Mouse (Mus musculus) adrenal gland, postnatal 25 days (tissue): ENCODE data around the gene Nectin4. TPM values are rescaled to one million over a fixed set of nuclear protein-coding genes. Genes with fewer than 3 reads are reported as not detected.

ENCODE experiments used
- DNase-seq: peaks from one replicate; pipeline ENCODE4 v3.0.0; 2021; ENCODE audit warnings: mixed read lengths
- total RNA-seq: library from RNA; stranded (reverse); gene quantifications from 2 replicates; pipeline ENCODE4 v1.2.3, GENCODE M21; 2021

Nectin4 gene
- total RNA-seq, 1 experiment from 2014 or later, result 0.12 TPM

- no peak for DNase-seq
These were observed 42.5 kb downstream of the Nectin4 start for GRCm38 (mm10) chr1:171412446-171412845.

GRCm38 (mm10) chr1:171413608-171414007 lies 43.7 kb downstream of the Nectin4 start:
- DNase-seq, result no peak

DNA sequence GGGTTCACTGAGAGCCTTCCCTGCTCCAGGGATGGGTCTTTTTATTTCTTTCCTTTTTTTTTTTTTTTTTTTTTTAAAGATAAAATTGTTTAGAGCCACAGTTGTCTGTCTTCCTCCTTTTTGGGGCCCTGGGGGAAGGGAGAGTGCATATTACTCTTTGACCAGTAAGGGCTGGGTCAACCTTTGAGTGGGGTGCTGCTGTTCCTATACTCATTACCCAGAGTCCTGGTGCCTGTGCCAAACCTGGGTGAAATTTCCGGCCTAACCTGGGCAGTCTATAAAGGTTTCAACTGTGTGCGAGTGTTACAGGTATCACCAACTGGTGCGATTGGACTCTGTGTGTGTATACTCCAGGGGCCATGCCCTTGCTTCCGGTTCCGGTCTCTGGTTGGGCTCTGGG lies 48.8 kb downstream of the Nectin4 start, which contains the start of gene Tstd1:
Gene Tstd1 (plus strand): TSS at position 213 of the 400 bp plus-strand sequence.
- no peak for DNase-seq

DNA sequence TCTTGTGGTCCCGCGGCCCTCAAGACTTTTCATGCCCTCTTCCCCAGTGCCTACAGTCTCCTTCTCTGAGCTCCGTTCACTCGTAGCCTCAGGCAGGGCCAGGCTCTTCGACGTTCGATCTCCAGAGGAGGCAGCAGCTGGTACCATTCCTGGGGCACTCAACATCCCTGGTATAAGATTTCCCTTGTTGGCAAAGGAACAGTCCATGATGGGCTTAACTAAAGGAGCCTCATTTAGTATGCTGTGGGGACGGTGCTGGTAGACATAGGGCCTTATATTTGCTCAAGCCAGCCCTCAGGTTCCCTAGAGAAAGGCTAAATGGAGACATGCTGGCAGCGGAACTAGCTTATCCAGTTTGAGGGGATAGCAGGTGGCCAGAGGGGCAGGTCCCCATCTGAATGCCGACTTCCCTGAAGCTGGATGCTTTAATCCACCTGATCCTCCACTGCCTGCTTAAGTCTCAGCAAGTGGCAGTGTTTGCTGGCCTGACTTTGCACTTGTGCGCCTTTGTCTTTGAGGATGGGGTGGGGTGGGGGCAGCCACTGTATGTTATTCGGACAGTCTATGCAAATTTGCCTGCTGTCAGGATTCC lies 49.5 kb downstream of the Nectin4 start:
- DNase-seq, result no peak

- DNase-seq, result no peak
These were observed 50.0 kb downstream of the Nectin4 start for GRCm38 (mm10) chr1:171419905-171420304.

GRCm38 (mm10) chr1:171422504-171423095 lies 52.7 kb downstream of the Nectin4 start:
- DNase-seq, result no peak

- no peak for DNase-seq
These were observed 54.7 kb downstream of the Nectin4 start for GRCm38 (mm10) chr1:171424638-171425037.

DNA sequence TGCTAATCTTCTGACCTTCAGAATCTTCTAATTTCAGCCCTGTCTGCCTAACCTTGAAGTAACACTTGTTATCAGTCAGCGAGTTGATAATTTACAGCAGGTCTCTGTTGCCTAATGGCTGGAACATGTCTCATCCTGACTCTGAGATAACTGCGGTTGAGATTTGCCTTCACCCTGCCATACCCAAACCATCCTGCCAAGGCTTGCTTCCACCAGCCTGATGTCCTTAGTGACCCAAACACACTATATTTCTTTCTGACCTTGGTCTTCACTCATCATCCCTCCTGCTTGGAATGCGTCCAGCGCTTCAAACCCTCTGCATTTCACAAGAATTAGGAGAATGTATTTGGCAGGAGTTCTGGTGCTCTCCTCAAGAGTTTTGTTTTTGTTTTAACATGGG lies 55.2 kb downstream of the Nectin4 start:
- DNase-seq, result peak; percentile 77

DNA sequence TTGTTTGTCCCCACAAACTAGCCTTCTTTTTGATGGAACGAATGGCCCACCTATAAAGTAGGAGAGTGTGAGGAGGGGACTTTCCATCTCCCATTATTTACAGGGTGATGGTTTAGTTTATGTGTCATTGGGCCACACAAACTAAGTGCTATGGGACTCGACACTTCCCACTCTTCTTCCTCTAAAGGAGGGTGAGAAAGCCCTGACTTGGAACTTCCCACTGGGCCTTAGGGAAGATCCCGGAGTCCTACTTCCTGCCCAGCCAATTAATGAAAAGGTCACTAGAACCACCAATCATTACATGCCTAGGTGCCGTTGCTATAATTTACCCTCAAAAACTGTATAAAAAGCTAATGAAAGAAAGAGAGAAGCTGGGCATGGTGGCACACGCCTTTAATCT lies 62.3 kb downstream of the Nectin4 start:
- DNase-seq, result no peak

DNA sequence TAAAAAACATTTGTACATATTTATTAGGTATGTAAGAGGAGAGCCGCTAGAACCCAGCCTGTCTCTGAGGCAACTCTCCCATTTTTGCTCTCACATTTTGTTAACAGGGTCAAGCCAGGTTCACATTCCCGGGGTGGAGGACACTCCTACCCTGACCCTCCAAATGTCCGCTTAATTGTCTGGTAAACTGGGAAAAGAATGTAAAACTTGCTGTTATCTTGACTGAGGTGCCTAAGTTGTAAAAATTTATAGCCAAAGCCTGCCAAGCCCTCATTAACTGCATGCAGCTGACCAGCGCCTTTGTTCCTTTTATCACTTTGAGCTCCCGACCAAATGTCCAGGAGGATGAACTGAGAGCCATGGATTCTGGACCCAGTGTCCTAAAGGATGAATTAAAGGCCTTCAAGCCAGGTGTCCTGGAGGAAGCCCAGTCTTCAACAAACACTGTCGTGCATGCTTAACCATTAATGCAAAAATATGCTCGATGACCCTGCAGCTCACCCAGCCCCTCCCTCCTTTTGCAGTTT lies 65.5 kb downstream of the Nectin4 start:
- no peak for DNase-seq

GRCm38 (mm10) chr1:171435974-171436373 lies 66.1 kb downstream of the Nectin4 start:
- no peak for DNase-seq

GRCm38 (mm10) chr1:171437264-171438013 lies 67.5 kb downstream of the Nectin4 start, which contains the start of gene F11r:
F11r (plus strand) TSS chr1:171437535.
- peak; percentile 92 for DNase-seq

Other genes starting within 250 kb of the Nectin4 start
- gene Sdhc, start 219.5 kb upstream of the Nectin4 start, total RNA-seq, result 372 and 386 TPM in 2 replicates
- 0.88 and 2.9 TPM in 2 replicates for gene Mpz, start 219.4 kb upstream of the Nectin4 start, total RNA-seq
- 36.1 and 37.7 TPM in 2 replicates for gene Pcp4l1, start 173.8 kb upstream of the Nectin4 start, total RNA-seq
- gene Nr1i3, start 156.1 kb upstream of the Nectin4 start, total RNA-seq, result 3.0 TPM in 1 of 2 replicates, not detected in the other
- gene Tomm40l, start 147.6 kb upstream of the Nectin4 start, total RNA-seq, result 32.9 and 43.7 TPM in 2 replicates
- 2.1 and 105 TPM in 2 replicates for gene Apoa2, start 145.0 kb upstream of the Nectin4 start, total RNA-seq
- gene Fcer1g, start 135.7 kb upstream of the Nectin4 start, total RNA-seq, result 11.1 and 13.7 TPM in 2 replicates
- gene Adamts4, start 119.7 kb upstream of the Nectin4 start, total RNA-seq, result 0.62 and 0.67 TPM in 2 replicates
- 565 and 662 TPM in 2 replicates for gene Ndufs2, start 118.7 kb upstream of the Nectin4 start, total RNA-seq
- 36.9 and 38.1 TPM in 2 replicates for gene B4galt3, start 99.8 kb upstream of the Nectin4 start, total RNA-seq
- gene Ppox, start 88.9 kb upstream of the Nectin4 start, total RNA-seq, result 41.6 and 54.7 TPM in 2 replicates
- gene Usp21, start 82.1 kb upstream of the Nectin4 start, total RNA-seq, result 47.8 and 50.5 TPM in 2 replicates
- 132 and 151 TPM in 2 replicates for gene Ufc1, start 75.1 kb upstream of the Nectin4 start, total RNA-seq
- gene Dedd, start 41.0 kb upstream of the Nectin4 start, total RNA-seq, result 35.9 and 36.5 TPM in 2 replicates
- 83.2 and 86.9 TPM in 2 replicates for gene Nit1, start 24.5 kb upstream of the Nectin4 start, total RNA-seq
- 140 and 145 TPM in 2 replicates for gene Pfdn2, start 24.4 kb upstream of the Nectin4 start, total RNA-seq
- gene Klhdc9, start 9.3 kb upstream of the Nectin4 start, total RNA-seq, result 1.4 and 4.9 TPM in 2 replicates
- gene Arhgap30, start 18.9 kb downstream of the Nectin4 start, total RNA-seq, result 1.8 and 2.2 TPM in 2 replicates
- 62.9 and 95.1 TPM in 2 replicates for gene Usf1, start 41.2 kb downstream of the Nectin4 start, total RNA-seq
- gene Tstd1, start 48.8 kb downstream of the Nectin4 start, total RNA-seq, result 5.2 and 6.3 TPM in 2 replicates
- 40.1 and 59.7 TPM in 2 replicates for gene F11r, start 67.4 kb downstream of the Nectin4 start, total RNA-seq
- 9.2 and 11.9 TPM in 2 replicates for gene Alyref2, start 133.4 kb downstream of the Nectin4 start, total RNA-seq
- not detected in 2 replicates for gene Itln1, start 165.2 kb downstream of the Nectin4 start, total RNA-seq
- 0.70 TPM in 1 of 2 replicates, not detected in the other for gene Cd244a, start 189.1 kb downstream of the Nectin4 start, total RNA-seq
- gene Ly9, start 237.3 kb downstream of the Nectin4 start, total RNA-seq, result 0.48 and 0.67 TPM in 2 replicates